Mouse (Mus musculus) embryonic facial prominence, embryonic 11.5 days (tissue): ENCODE measurements around the gene Mgat1. TPM values are rescaled to one million over a fixed set of nuclear protein-coding genes. Genes with fewer than 3 reads are reported as not detected.
"Not testable (repeated sequence)": the region's sequence is repeated elsewhere in the genome, so short reads cannot be mapped to it uniquely, and the experiment has no call there.

ENCODE experiments used
- ATAC-seq: fragments of 200-750 bp; cut with Nextera tagmentation; replicated peaks from 2 replicates; pipeline ENCODE4 v1.8.0; 2017; ENCODE audit warnings: low read depth; ENCODE audit not compliant: insufficient number of reproducible peaks, low FRiP score, low TSS enrichment
- DNase-seq: peaks from one replicate; pipeline ENCODE4 v3.0.0-alpha.2; 2015; ENCODE audit warnings: low spot score
- H3K27ac ChIP-seq: fragments of 300-500 bp; sonication (generic); replicated peaks from 2 replicates; pipeline ENCODE4 v1.5.1; 2014; ENCODE audit warnings: mild to moderate bottlenecking, low read depth, low read length, control low read depth
- H3K27me3 ChIP-seq: fragments of 300-500 bp; sonication (generic); 2 replicates; pipeline ENCODE4 v1.6.1; 2014; ENCODE audit warnings: mild to moderate bottlenecking, low read length, moderate library complexity, mixed read lengths; ENCODE audit not compliant: control insufficient read depth, insufficient read depth
- H3K36me3 ChIP-seq: fragments of 300-500 bp; sonication (generic); replicated peaks from 2 replicates; pipeline ENCODE4 v1.6.1; 2014; ENCODE audit warnings: low read depth, mild to moderate bottlenecking, low read length, moderate library complexity, mixed read lengths; ENCODE audit not compliant: control insufficient read depth, insufficient read depth
- H3K4me1 ChIP-seq: fragments of 300-500 bp; sonication (generic); 2 replicates; pipeline ENCODE4 v1.6.1; 2014; ENCODE audit warnings: low read length, mixed read lengths; ENCODE audit not compliant: control insufficient read depth, insufficient read depth
- H3K4me2 ChIP-seq: fragments of 300-500 bp; sonication (generic); 2 replicates; pipeline ENCODE4 v1.6.1; 2014; ENCODE audit warnings: low read depth, mild to moderate bottlenecking, control low read depth, low read length, moderate library complexity
- H3K4me3 ChIP-seq: fragments of 300-500 bp; sonication (generic); 2 replicates; pipeline ENCODE4 v1.5.1; 2014; ENCODE audit warnings: low read depth, low read length, control low read depth
- H3K9ac ChIP-seq: fragments of 300-500 bp; sonication (generic); replicated peaks from 2 replicates; pipeline ENCODE4 v1.6.1; 2014; ENCODE audit warnings: mild to moderate bottlenecking, control low read depth, low read length
- H3K9me3 ChIP-seq: fragments of 300-500 bp; sonication (generic); replicated peaks from 2 replicates; pipeline ENCODE4 v1.6.1; 2016; ENCODE audit warnings: mild to moderate bottlenecking, low read length, inconsistent platforms, mixed read lengths; ENCODE audit not compliant: control insufficient read depth
- WGBS: fragments of 180-500 bp; shearing (Covaris S2); extraction: QIAGEN DNeasy Blood & Tissue Kit; methylation state at CpG from one replicate; pipeline ENCODE4 v1.1.7; 2014; 5-methylcytosine and 5-hydroxymethylcytosine counted together
- polyA plus RNA-seq: library from polyadenylated mRNA; unstranded; fragments of >200 nt; fragmentation: Nextera tagmentation; extraction: Ambion mirVana; gene quantifications from 2 replicates; pipeline ENCODE4 v1.2.1, GENCODE M21; 2014

The Mgat1 gene
- polyA plus RNA-seq, 1 experiment from 2014 or later: 26.4 TPM

DNA sequence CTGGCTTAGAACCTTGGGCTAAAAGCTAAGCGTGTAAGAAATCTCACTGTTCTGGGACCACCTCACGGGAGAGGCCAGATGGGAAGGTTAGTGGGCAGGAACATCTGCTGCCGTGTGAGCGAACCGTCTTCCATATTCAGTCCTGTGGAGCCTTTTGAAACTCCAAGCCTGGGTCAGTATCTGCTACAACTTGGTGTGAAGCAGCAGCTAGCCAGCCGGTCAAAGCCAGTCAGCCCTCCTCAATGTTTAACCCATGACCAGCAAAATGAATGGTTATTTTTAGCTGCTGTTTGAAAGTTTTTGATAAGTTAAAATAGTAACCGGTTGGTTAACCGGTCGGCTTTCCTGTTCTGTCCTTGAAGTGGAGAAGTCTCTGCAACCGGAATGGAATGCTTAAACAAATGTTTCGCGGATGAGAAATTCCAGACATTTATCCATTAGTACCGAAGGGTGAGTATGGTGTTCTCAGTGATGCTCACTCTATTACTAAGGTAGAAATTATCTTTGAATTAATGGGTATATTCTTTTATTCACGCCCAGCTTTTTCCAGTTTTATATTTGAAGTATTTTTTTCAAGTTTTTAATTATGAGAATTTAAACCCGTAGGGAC is 24.1 kb downstream of the Mgat1 start:
- no peak overlapping the region for H3K4me2 ChIP-seq
- H3K27me3 ChIP-seq: no peaks in the 10 kb centered on the region
- H3K36me3 ChIP-seq: no peaks in the 10 kb centered on the region
- no peak overlapping the region for H3K4me3 ChIP-seq
- no peak overlapping the region for H3K9ac ChIP-seq
- DNase-seq: no peak
- WGBS: 87% methylated on average over 15 of the region's 15 CpGs
- ATAC-seq: no peak
- no peaks in the 10 kb centered on the region for H3K9me3 ChIP-seq
- no peaks in the 10 kb centered on the region for H3K4me1 ChIP-seq
- no peak overlapping the region for H3K27ac ChIP-seq

DNA sequence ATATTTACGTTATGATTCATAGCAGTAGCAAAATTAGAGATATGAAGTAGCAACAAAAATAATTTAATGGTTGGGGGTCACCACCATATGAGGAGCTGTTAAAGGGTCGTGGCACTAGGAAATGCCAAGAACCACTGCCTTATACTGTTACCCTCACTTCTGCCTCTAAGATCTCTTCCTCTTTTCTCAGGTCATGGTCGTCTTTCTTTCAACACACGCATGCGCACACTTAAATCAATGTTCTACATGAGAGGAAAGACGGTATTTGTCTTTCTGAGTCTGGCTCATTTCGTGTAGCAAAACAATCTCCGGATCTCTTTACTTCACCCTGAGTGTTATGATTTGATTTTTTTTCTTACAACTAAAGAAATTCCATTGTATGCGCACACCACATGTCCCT is 25.8 kb downstream of the Mgat1 start:
- Histone ChIP-seq H3K4me3 (no peak overlapping the region), H3K27ac (no peak overlapping the region), H3K36me3 (no peaks in the 10 kb centered on the region), H3K4me2 (no peak overlapping the region), H3K9ac (no peak overlapping the region), H3K4me1 (no peaks in the 10 kb centered on the region), H3K27me3 (no peaks in the 10 kb centered on the region), H3K9me3 (no peaks in the 10 kb centered on the region)
- ATAC-seq (no peak), DNase-seq (no peak)
- 94% methylated on average over 9 of the region's 9 CpGs for WGBS

DNA sequence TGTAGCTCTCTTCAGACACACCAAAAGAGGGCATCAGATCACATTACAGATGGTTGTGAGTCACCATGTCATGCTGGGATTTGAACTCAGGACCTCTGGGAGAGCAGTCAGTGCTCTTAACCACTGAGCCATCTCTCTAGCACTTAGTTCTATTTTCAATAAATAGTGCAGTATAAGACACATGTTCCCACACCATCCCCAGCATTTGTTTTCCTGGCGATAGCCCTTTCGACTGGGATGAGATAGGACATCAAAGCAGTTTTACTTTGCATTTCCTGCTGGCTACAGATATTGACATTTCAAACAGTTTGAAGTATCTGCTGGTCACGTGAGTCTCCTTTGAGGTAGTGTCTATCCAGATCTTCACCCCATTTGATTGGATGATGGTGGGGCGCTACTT is 26.4 kb downstream of the Mgat1 start:
- Histone ChIP-seq H3K27ac (no peak overlapping the region), H3K9ac (no peak overlapping the region), H3K9me3 (no peaks in the 10 kb centered on the region), H3K4me3 (no peak overlapping the region), H3K27me3 (no peaks in the 10 kb centered on the region), H3K4me1 (no peaks in the 10 kb centered on the region), H3K4me2 (no peak overlapping the region), H3K36me3 (no peaks in the 10 kb centered on the region)
- DNase-seq (no peak), ATAC-seq (no peak)
- 93% methylated on average over 4 of the region's 4 CpGs for WGBS

DNA sequence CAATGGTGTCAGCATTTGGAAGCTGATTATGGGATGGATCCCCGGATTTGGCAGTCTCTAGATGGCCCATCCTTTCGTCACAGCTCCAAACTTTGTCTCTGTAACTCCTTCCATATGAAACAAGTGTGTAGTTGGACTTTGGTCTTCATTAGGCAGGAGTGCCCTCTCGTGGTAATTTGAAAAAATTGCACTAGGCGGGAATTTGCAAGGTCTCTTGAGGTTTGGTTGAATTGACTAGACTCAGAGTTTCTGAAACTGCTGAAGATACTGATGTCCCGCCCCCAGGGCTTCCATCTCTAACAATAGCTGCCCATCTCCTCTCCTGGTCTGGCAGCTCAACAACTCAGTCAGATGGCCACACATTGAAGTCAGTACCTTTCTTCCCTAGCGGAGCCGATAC is 27.3 kb downstream of the Mgat1 start:
- WGBS: 31% methylated on average over 7 of the region's 7 CpGs
- no peak overlapping the region for H3K27ac ChIP-seq
- no peaks in the 10 kb centered on the region for H3K36me3 ChIP-seq
- no peaks in the 10 kb centered on the region for H3K9me3 ChIP-seq
- no peak for ATAC-seq
- H3K27me3 ChIP-seq: no peaks in the 10 kb centered on the region
- H3K4me3 ChIP-seq: no peak overlapping the region
- H3K9ac ChIP-seq: no peak overlapping the region
- H3K4me2 ChIP-seq: no peak overlapping the region
- H3K4me1 ChIP-seq: no peaks in the 10 kb centered on the region
- DNase-seq: peak; percentile 84

DNA sequence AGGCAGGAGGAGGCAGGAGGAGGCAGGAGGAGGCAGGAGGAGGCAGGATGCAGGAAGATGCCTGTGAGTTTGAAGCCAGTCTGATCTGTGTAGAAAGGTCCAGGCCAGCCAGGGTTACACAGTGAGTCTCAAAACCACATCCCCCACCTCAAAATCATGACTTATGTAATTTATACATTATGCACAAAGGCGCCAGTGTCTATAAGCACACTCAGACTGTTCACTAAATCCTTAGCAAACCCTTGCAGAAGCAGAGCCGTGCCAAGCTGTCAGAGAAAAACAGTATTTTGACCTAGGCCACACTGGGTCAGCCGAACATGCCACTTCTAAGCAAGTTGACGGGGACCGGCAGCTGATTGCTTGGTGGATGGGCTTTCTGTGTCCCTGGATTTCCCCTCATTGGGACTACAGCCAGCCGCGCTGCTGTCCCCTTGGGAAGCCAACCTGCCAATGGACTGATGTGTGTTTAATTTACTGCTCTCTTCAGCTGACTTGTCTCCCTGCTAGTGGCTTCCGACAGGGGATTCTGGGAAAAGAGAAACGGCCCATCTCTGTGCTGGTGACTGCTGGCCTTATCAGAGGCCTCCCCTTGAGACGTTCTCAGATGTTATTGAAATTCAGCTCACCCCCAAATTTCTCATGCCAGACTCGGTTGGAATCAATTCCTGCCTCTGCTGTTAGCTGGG is 30.0 kb downstream of the Mgat1 start:
- Histone ChIP-seq H3K27ac (no peak overlapping the region), H3K4me3 (no peak overlapping the region), H3K27me3 (no peaks in the 10 kb centered on the region), H3K9ac (no peak overlapping the region), H3K36me3 (no peaks in the 10 kb centered on the region), H3K4me1 (no peaks in the 10 kb centered on the region), H3K9me3 (no peaks in the 10 kb centered on the region), H3K4me2 (no peak overlapping the region)
- DNase-seq (no peak), ATAC-seq (no peak)
- WGBS: 71% methylated on average over 11 of the region's 11 CpGs

DNA sequence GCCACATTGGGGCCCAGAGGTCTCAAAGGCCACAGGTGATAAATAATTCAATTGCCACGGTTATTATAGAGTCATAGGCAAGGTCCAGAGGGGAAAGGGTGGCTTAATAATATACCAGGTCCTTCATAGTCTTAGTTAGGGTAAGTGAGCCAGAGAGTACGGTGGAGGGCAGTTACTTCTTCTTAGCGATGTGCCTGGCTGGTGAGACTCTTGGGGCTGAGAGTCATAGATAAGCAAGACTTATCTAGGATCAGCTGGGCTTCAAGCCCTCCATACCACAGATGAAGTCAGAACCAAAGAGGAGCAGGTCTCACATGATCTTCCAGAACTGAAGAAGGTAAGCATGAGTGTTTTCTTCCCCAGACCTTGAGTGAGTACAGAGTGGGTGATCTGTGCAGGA is 34.2 kb downstream of the Mgat1 start, which contains the start of gene Olfr1393:
Olfr1393 (plus strand) TSS at position 83 of the 400 bp plus-strand sequence.
- Histone ChIP-seq H3K9ac (no peak within 1 kb of the TSS), H3K4me1 (no peaks in the 10 kb centered on the region), H3K27ac (no peak within 1 kb of the TSS), H3K4me2 (no peak within 1 kb of the TSS), H3K9me3 (no peaks in the 10 kb centered on the region), H3K27me3 (no peaks in the 10 kb centered on the region), H3K4me3 (no peak within 1 kb of the TSS), H3K36me3 (no peaks in the 10 kb centered on the region)
- WGBS: 83% methylated on average over 3 of the region's 3 CpGs
- no peak for DNase-seq
- no peak for ATAC-seq

DNA sequence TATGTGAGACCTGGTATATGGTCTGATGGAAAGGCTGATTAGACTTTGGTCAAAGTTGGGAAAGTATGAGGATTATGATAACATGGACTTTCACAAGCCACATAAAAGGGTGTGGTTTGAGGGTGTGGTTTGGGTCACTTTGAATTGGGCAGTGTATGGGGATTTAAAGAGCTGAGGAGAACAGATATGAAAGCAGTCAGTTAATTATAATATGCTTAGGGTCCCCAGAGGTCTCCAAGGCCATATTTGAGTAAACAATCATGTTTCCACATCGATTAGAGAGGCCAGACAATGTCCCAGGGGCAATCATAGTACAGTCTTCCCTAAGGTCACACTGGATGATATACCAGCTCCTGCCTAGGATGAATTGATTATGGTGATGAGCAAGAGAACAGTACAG is 41.0 kb downstream of the Mgat1 start, which contains the start of gene Olfr1392:
Olfr1392 (plus strand) TSS at position 301 of the 400 bp plus-strand sequence.
- not testable (repeated sequence) for ATAC-seq, H3K36me3 ChIP-seq, H3K27ac ChIP-seq, H3K4me1 ChIP-seq, H3K9ac ChIP-seq, H3K4me3 ChIP-seq, H3K27me3 ChIP-seq, DNase-seq, H3K9me3 ChIP-seq, H3K4me2 ChIP-seq
- WGBS: 67% methylated on average over 1 of the region's 1 CpGs

DNA sequence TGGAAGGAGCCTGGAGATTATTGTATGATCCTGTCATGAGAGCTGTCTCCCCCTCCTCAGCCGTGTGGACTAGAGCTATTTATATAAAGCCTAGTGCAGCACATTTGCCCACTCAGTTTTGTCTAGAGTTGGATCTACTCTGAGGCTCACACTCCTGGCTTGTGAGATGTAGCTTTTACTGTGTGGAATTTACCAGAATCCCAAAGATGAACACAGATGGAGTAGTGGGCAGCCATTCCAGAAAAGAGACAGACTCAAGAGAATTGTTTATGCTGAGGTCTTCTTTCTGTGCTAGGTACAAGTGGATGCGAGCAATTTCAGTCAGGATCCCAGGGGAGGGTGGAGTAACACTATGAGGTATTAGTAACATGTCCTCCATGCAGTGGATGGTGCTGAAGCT is 43.3 kb downstream of the Mgat1 start:
- Histone ChIP-seq H3K27me3 (no peaks in the 10 kb centered on the region), H3K4me2 (no peak overlapping the region), H3K4me3 (no peak overlapping the region), H3K27ac (no peak overlapping the region), H3K36me3 (no peaks in the 10 kb centered on the region), H3K9ac (no peak overlapping the region), H3K9me3 (no peaks in the 10 kb centered on the region), H3K4me1 (no peaks in the 10 kb centered on the region)
- ATAC-seq (no peak), DNase-seq (no peak)
- 88% methylated on average over 2 of the region's 2 CpGs for WGBS
